Mouse (Mus musculus) forebrain, embryonic 16.5 days (tissue): ENCODE measurements around the gene Slc2a3. TPM values are rescaled to one million over a fixed set of nuclear protein-coding genes. Genes with fewer than 3 reads are reported as not detected.
"Not testable (repeated sequence)": the region's sequence is repeated elsewhere in the genome, so short reads cannot be mapped to it uniquely, and the experiment has no call there.

Experiments
- ATAC-seq: fragments of 200-750 bp; cut with Nextera tagmentation; 2 replicates; pipeline ENCODE4 v1.8.0; 2017; ENCODE audit warnings: mild to moderate bottlenecking, moderate library complexity
- H3K27ac ChIP-seq: fragments of 300-500 bp; sonication (generic); 2 replicates; pipeline ENCODE4 v1.5.1; 2014; ENCODE audit warnings: low read length, control low read depth
- H3K27me3 ChIP-seq: fragments of 300-500 bp; sonication (generic); replicated peaks from 2 replicates; pipeline ENCODE4 v1.6.1; 2014; ENCODE audit warnings: low read length; ENCODE audit not compliant: control insufficient read depth, insufficient read depth
- H3K36me3 ChIP-seq: fragments of 300-500 bp; sonication (generic); 2 replicates; pipeline ENCODE4 v1.6.1; 2014; ENCODE audit not compliant: control insufficient read depth, insufficient read depth
- H3K4me1 ChIP-seq: fragments of 300-500 bp; sonication (generic); replicated peaks from 2 replicates; pipeline ENCODE4 v1.6.1; 2014; ENCODE audit warnings: low read length; ENCODE audit not compliant: control insufficient read depth, insufficient read depth
- H3K4me2 ChIP-seq: fragments of 300-500 bp; sonication (generic); 2 replicates; pipeline ENCODE4 v1.6.1; 2014; ENCODE audit warnings: mild to moderate bottlenecking, low read length, control low read depth
- H3K4me3 ChIP-seq: fragments of 300-500 bp; sonication (generic); replicated peaks from 2 replicates; pipeline ENCODE4 v1.5.1; 2014; ENCODE audit warnings: mild to moderate bottlenecking, low read length, control low read depth
- H3K9ac ChIP-seq: fragments of 300-500 bp; sonication (generic); replicated peaks from 2 replicates; pipeline ENCODE4 v1.6.1; 2014; ENCODE audit warnings: low read depth, low read length, control low read depth
- H3K9me3 ChIP-seq: fragments of 300-500 bp; sonication (generic); 2 replicates; pipeline ENCODE4 v1.6.1; 2016; ENCODE audit warnings: low read length; ENCODE audit not compliant: control insufficient read depth
- WGBS: fragments of 180-500 bp; shearing (Covaris S2); extraction: QIAGEN DNeasy Blood & Tissue Kit; methylation state at CpG from one replicate; pipeline ENCODE4 v1.1.7; 2014; 5-methylcytosine and 5-hydroxymethylcytosine counted together
- polyA plus RNA-seq: library from polyadenylated mRNA; unstranded; fragments of >200 nt; fragmentation: Nextera tagmentation; extraction: Ambion mirVana; gene quantifications from 2 replicates; pipeline ENCODE4 v1.2.1, GENCODE M21; 2015

Gene Slc2a3
- polyA plus RNA-seq, 1 experiment from 2014 or later, result 33.7 TPM

- peaks cover 14% of the 10 kb centered on the region; the same call in 1 of the 2 replicates for H3K27me3 ChIP-seq
- WGBS, result 10% methylated on average over 8 of the region's 8 CpGs
- peaks cover 17% of the 10 kb centered on the region for H3K4me1 ChIP-seq
- peak overlapping the region; percentile 34 for H3K4me2 ChIP-seq
- no peak overlapping the region for H3K27ac ChIP-seq
- H3K36me3 ChIP-seq, result no peaks in the 10 kb centered on the region; the same call in 1 of the 2 replicates
- ATAC-seq, result peak; percentile 41
- no peaks in the 10 kb centered on the region for H3K9me3 ChIP-seq
- H3K4me3 ChIP-seq, result peak overlapping the region; percentile 21
- H3K9ac ChIP-seq, result 0 out of 2 replicates have a peak overlapping the region, but pooled peaks have one; percentile 1
Measured at GRCm38 (mm10) chr6:122739952-122740351, 61.5 kb downstream of the Slc2a3 start.

- Histone ChIP-seq H3K4me2 (no peak overlapping the region), H3K4me1 (no peaks in the 10 kb centered on the region), H3K4me3 (no peak overlapping the region), H3K9ac (no peak overlapping the region), H3K36me3 (no peaks in the 10 kb centered on the region), H3K27me3 (no peaks in the 10 kb centered on the region), H3K27ac (no peak overlapping the region), H3K9me3 (no peaks in the 10 kb centered on the region)
- ATAC-seq, result peak; percentile 45; the same call in 1 of the 2 replicates
- WGBS, result 31% methylated on average over 2 of the region's 2 CpGs
Measured at GRCm38 (mm10) chr6:122719942-122720341, 81.5 kb downstream of the Slc2a3 start.

GRCm38 (mm10) chr6:122718224-122718623 is 83.2 kb downstream of the Slc2a3 start:
- H3K27ac ChIP-seq, H3K9ac ChIP-seq, H3K4me1 ChIP-seq, H3K4me2 ChIP-seq, H3K27me3 ChIP-seq, H3K4me3 ChIP-seq, H3K36me3 ChIP-seq, H3K9me3 ChIP-seq, ATAC-seq: not testable (repeated sequence)
- WGBS, result 100% methylated on average over 1 of the region's 1 CpGs

GRCm38 (mm10) chr6:122715886-122716285 is 85.6 kb downstream of the Slc2a3 start:
- Histone ChIP-seq H3K9ac (no peak overlapping the region), H3K27me3 (no peaks in the 10 kb centered on the region), H3K4me3 (no peak overlapping the region), H3K36me3 (no peaks in the 10 kb centered on the region), H3K9me3 (no peaks in the 10 kb centered on the region), H3K4me2 (no peak overlapping the region), H3K27ac (no peak overlapping the region), H3K4me1 (no peaks in the 10 kb centered on the region)
- no peak for ATAC-seq
- 7% methylated on average over 4 of the region's 4 CpGs for WGBS

GRCm38 (mm10) chr6:122714707-122715365 is 86.6 kb downstream of the Slc2a3 start:
- WGBS, result 62% methylated on average over 7 of the region's 7 CpGs
- Histone ChIP-seq H3K4me3 (no peak overlapping the region), H3K36me3 (no peaks in the 10 kb centered on the region), H3K9ac (no peak overlapping the region), H3K4me1 (no peaks in the 10 kb centered on the region), H3K27ac (no peak overlapping the region), H3K4me2 (no peak overlapping the region), H3K27me3 (no peaks in the 10 kb centered on the region), H3K9me3 (no peaks in the 10 kb centered on the region)
- no peak for ATAC-seq

GRCm38 (mm10) chr6:122713116-122713515 is 88.3 kb downstream of the Slc2a3 start:
- WGBS, result 95% methylated on average over 7 of the region's 7 CpGs
- not testable (repeated sequence) for H3K36me3 ChIP-seq, H3K4me2 ChIP-seq, H3K4me1 ChIP-seq, ATAC-seq, H3K9me3 ChIP-seq, H3K27ac ChIP-seq, H3K9ac ChIP-seq, H3K4me3 ChIP-seq, H3K27me3 ChIP-seq

- Histone ChIP-seq H3K4me1 (no peaks in the 10 kb centered on the region), H3K36me3 (no peaks in the 10 kb centered on the region), H3K4me3 (no peak overlapping the region), H3K27me3 (no peaks in the 10 kb centered on the region), H3K4me2 (no peak overlapping the region), H3K9ac (no peak overlapping the region), H3K9me3 (no peaks in the 10 kb centered on the region), H3K27ac (no peak overlapping the region)
- ATAC-seq, result no peak
- WGBS, result 88% methylated on average over 2 of the region's 2 CpGs
Measured at GRCm38 (mm10) chr6:122711455-122711854, 90.0 kb downstream of the Slc2a3 start.

- 76% methylated on average over 4 of the region's 4 CpGs for WGBS
- ATAC-seq, result no peak
Measured at GRCm38 (mm10) chr6:122708826-122709225, 92.6 kb downstream of the Slc2a3 start.

GRCm38 (mm10) chr6:122707036-122707800 is 94.2 kb downstream of the Slc2a3 start, which contains the start of gene Nanog:
Gene Nanog (plus strand): TSS chr6:122707489.
- WGBS, result 23% methylated on average over 12 of the region's 12 CpGs
- Histone ChIP-seq H3K4me1 (peaks cover 12% of the 10 kb centered on the region), H3K4me3 (no peak within 1 kb of the TSS), H3K9ac (no peak within 1 kb of the TSS), H3K27ac (no peak within 1 kb of the TSS), H3K4me2 (no peak within 1 kb of the TSS), H3K27me3 (no peaks in the 10 kb centered on the region), H3K36me3 (no peaks in the 10 kb centered on the region), H3K9me3 (no peaks in the 10 kb centered on the region)
- ATAC-seq, result no peak

More at GRCm38 (mm10) chr6:122708826-122709225, 92.6 kb downstream of the Slc2a3 start:
- Histone ChIP-seq H3K4me3 (no peak overlapping the region), H3K4me2 (no peak overlapping the region), H3K27ac (no peak overlapping the region), H3K4me1 (no peaks in the 10 kb centered on the region), H3K9ac (no peak overlapping the region), H3K9me3 (no peaks in the 10 kb centered on the region), H3K36me3 (no peaks in the 10 kb centered on the region), H3K27me3 (no peaks in the 10 kb centered on the region)
